Mouse (Mus musculus) kidney, postnatal 4 days (tissue): ENCODE measurements at regions not wholly inside any gene's neighbourhood (a gene's known extent, or its start where the extent isn't known, plus 50 kb on each side); places are given as distances from the start of the nearest gene placed in this dataset.

Experiments
- DNase-seq, 2 experiments: peaks; one replicate each; pipeline ENCODE4 v3.0.0; 2021; ENCODE audit warnings: mixed read lengths in 2 of 2

- no peak for DNase-seq
These were observed 65.0 kb upstream of the Pik3cg start for GRCm38 (mm10) chr12:32273474-32273873.

- DNase-seq = peak in 1 of 2 experiments; percentile 16
These were observed 71.4 kb upstream of the Pik3cg start for GRCm38 (mm10) chr12:32279861-32280260.

- DNase-seq = no peak
These were observed 71.8 kb upstream of the Pik3cg start for GRCm38 (mm10) chr12:32280309-32280708.

GRCm38 (mm10) chr12:32282371-32283163, 74.1 kb upstream of the Pik3cg start:
- DNase-seq = peak in 1 of 2 experiments; percentile 6

- DNase-seq = no peak
These were observed 76.6 kb upstream of the Pik3cg start for GRCm38 (mm10) chr12:32285039-32285438.

- DNase-seq = no peak
These were observed 78.2 kb upstream of the Pik3cg start for GRCm38 (mm10) chr12:32286652-32287051.

GRCm38 (mm10) chr12:32291145-32291544, 82.7 kb upstream of the Pik3cg start:
- DNase-seq = no peak

GRCm38 (mm10) chr12:32291962-32292748, 83.7 kb upstream of the Pik3cg start:
- DNase-seq = peak; percentile 72 to 73

- DNase-seq = peak; percentile 19 to 25
These were observed 84.3 kb upstream of the Pik3cg start for GRCm38 (mm10) chr12:32292749-32293128.

- DNase-seq = no peak
These were observed 81.1 kb upstream of the Ccdc71l start for GRCm38 (mm10) chr12:32297431-32297830.

GRCm38 (mm10) chr12:32299714-32300113, 78.8 kb upstream of the Ccdc71l start:
- DNase-seq = no peak

GRCm38 (mm10) chr12:32305736-32306135, 72.8 kb upstream of the Ccdc71l start:
- no peak for DNase-seq

- no peak for DNase-seq
These were observed 72.2 kb upstream of the Ccdc71l start for GRCm38 (mm10) chr12:32306326-32306725.

GRCm38 (mm10) chr12:32307280-32308006, 71.1 kb upstream of the Ccdc71l start:
- DNase-seq = no peak

GRCm38 (mm10) chr12:32315099-32315783, 63.3 kb upstream of the Ccdc71l start:
- DNase-seq = no peak
